Mouse (Mus musculus) thymus, adult 2 months (tissue): ENCODE data around the gene Kif23. TPM values are rescaled to one million over a fixed set of nuclear protein-coding genes. Genes with fewer than 3 reads are reported as not detected.

Experiments
- DNase-seq: peaks from one replicate; pipeline ENCODE4 v3.0.0; 2021
- H3K27ac ChIP-seq: fragments of 200-500 bp; 2 replicates; pipeline ENCODE4 v1.5.1; 2012; ENCODE audit warnings: low read length, control low read depth; ENCODE audit not compliant: control insufficient read depth, insufficient read depth
- H3K27me3 ChIP-seq: fragments of 200-500 bp; 2 replicates; pipeline ENCODE4 v1.6.1; 2012; ENCODE audit warnings: mild to moderate bottlenecking, low read length, moderate library complexity, mixed read lengths; ENCODE audit not compliant: control insufficient read depth, insufficient read depth
- H3K36me3 ChIP-seq: fragments of 200-500 bp; 2 replicates; pipeline ENCODE4 v1.6.1; 2012; ENCODE audit warnings: mild to moderate bottlenecking, low read length, moderate library complexity; ENCODE audit not compliant: control insufficient read depth, insufficient read depth
- H3K4me1 ChIP-seq: fragments of 200-500 bp; replicated peaks from 2 replicates; pipeline ENCODE4 v1.6.1; 2012; ENCODE audit warnings: low read length; ENCODE audit not compliant: control insufficient read depth, insufficient read depth
- H3K4me3 ChIP-seq: fragments of 200-500 bp; 2 replicates; pipeline ENCODE4 v1.5.1; 2012; ENCODE audit warnings: mild to moderate bottlenecking, low read length, control low read depth, moderate library complexity; ENCODE audit not compliant: control insufficient read depth, insufficient read depth
- CTCF ChIP-seq: fragments of 200-500 bp; IDR thresholded peaks from 2 replicates; pipeline ENCODE4 v1.5.1; 2012; ENCODE audit warnings: mild to moderate bottlenecking, control low read depth, low read length, moderate library complexity, borderline replicate concordance; ENCODE audit not compliant: control insufficient read depth, poor library complexity, insufficient read depth; ENCODE audit errors: extremely low read depth
- POLR2A ChIP-seq: fragments of 200-500 bp; IDR thresholded peaks from 2 replicates; pipeline ENCODE4 v1.6.1; 2012; ENCODE audit warnings: mild to moderate bottlenecking, low read length, control low read depth, moderate library complexity; ENCODE audit not compliant: control insufficient read depth, poor library complexity, insufficient read depth; ENCODE audit errors: extremely low read depth
- WGBS: fragments of 180-500 bp; shearing (Covaris S2); methylation state at CpG from one replicate; pipeline ENCODE4 v1.1.7; 2018; 5-methylcytosine and 5-hydroxymethylcytosine counted together
- polyA plus RNA-seq: library from polyadenylated mRNA; depleted of rRNA; stranded (reverse); fragments of >200 nt; gene quantifications from 2 replicates; pipeline ENCODE4 v1.2.3, GENCODE M21; 2012; rRNA removed

Kif23 gene
- 28.4 and 33.1 TPM in 2 replicates for polyA plus RNA-seq

DNA sequence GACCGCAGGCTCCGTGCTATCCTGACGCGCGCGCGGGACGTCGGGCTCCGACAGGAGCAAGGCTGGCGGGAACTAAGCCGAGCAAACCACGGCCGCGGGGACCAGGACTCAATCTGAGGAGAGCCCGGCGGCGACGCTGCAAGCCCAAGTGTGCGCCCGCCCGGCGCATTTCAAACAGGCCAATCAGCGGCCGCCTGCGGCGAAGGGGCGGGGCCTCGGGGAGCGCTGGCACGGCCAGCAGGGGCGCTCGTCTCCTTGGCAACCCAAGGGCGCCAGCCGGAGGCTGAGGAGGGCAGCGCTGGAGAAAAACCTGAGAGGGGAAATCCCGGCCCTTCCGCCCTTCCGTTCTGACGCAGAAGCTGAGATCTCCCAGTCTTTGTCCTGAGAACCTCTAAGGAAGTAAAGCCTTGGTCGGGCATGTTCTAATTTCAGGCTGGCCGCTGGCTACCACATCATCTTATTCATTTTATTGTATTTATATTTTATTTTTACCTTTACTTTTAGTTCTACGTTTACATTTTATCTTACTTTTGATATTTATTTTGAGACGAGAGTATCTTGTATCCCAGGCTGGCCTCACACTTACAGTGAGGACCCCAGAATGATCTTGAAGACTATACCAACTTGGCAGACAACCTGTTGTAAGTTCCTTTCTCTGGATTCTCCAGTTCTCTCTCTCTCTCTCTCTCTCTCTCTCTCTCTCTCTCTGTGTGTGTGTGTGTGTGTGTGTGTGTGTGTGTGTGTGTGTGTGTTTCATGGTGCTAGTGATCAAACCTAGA lies at the start of gene Kif23:
TSS of gene Kif23 (minus strand) at position 152 of the 779 bp plus-strand sequence.
- Histone ChIP-seq H3K4me1 (peaks cover 3% of the 10 kb centered on the region), H3K4me3 (peak within 1 kb of the TSS; percentile 65), H3K27me3 (no peaks in the 10 kb centered on the region), H3K27ac (no peak within 1 kb of the TSS), H3K36me3 (peaks cover 8% of the 10 kb centered on the region; the same call in 1 of the 2 replicates)
- DNase-seq = peak; percentile 99
- WGBS = under 1% methylated on average over 44 of the region's 44 CpGs
- TF ChIP-seq POLR2A = peak; percentile 64; the same call in 1 of the 2 replicates
- TF ChIP-seq CTCF = peak; percentile 87; the same call in 1 of the 2 replicates

DNA sequence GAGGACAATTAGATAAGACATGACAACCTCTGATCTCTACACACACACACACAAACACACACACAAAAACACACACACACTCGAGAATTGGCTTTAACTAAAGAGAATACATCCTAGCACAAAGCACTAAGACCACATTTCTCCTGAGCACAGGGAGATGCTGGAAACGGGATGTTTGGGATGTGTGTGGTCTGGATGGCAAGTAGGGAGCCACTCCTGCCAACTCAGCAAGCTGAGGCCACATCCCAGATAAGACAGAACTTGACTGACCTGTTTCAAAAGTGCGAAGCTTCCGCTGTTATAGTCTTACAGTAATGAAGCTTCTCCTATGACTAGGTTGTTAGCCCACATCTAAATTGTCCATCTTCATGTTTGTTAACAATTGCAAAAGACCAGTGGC lies 44.6 kb upstream of the Kif23 start:
- no peak for DNase-seq
- no peak overlapping the region for H3K4me3 ChIP-seq
- peaks cover 1% of the 10 kb centered on the region for H3K4me1 ChIP-seq
- no peaks in the 10 kb centered on the region for H3K27me3 ChIP-seq
- 87% methylated on average over 4 of the region's 4 CpGs for WGBS
- H3K36me3 ChIP-seq = no peaks in the 10 kb centered on the region
- TF ChIP-seq POLR2A = no peak
- TF ChIP-seq CTCF = no peak
- H3K27ac ChIP-seq = no peak overlapping the region

DNA sequence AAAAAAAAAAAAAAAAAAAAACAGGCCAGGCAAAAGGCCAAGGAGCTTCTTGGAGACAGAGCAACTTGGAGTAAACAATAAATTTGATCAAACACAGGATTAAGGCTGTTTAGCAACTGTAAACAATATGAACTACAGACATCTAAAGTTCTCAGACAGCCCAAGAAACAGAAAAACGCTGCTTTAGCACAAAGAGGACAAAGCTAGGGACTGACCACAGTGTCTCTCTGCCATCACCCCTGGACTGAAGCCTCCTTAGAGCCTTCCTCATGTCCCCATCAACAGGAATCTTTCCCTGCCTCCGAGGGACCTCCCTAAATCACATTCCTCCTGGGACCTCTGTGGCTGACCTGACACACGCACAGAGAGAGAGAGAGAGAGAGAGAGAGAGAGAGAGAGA lies 44.2 kb upstream of the Kif23 start:
- H3K4me1 ChIP-seq = peaks cover 6% of the 10 kb centered on the region
- H3K27ac ChIP-seq = no peak overlapping the region
- H3K36me3 ChIP-seq = no peaks in the 10 kb centered on the region
- TF ChIP-seq CTCF = no peak
- TF ChIP-seq POLR2A = no peak
- no peak for DNase-seq
- H3K4me3 ChIP-seq = no peak overlapping the region
- WGBS = 91% methylated on average over 3 of the region's 3 CpGs
- no peaks in the 10 kb centered on the region for H3K27me3 ChIP-seq

DNA sequence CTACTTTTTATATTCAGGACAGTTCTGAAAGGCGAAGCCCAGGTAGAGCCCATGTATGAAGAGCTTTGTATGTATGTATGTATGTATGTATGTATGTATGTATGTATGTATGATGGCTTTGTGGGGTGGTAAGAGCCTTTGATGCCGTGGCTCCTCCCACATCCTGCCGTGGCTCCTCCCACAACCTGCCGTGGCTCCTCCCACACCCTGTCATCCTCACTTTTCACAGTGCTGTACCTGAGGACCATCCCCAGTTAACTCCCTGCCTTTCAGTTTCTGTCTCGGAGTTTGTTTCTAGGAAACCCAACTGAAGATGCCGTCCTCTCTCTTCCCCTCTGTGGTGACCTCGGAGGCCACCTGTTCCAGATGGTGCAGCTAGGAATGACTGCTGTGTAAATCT lies 39.5 kb upstream of the Kif23 start:
- peak; percentile 35 for DNase-seq
- Histone ChIP-seq H3K27me3 (no peaks in the 10 kb centered on the region), H3K4me1 (peaks cover 27% of the 10 kb centered on the region), H3K4me3 (no peak overlapping the region), H3K27ac (no peak overlapping the region), H3K36me3 (no peaks in the 10 kb centered on the region)
- no peak for TF ChIP-seq POLR2A
- no peak for TF ChIP-seq CTCF
- WGBS = 25% methylated on average over 7 of the region's 7 CpGs

DNA sequence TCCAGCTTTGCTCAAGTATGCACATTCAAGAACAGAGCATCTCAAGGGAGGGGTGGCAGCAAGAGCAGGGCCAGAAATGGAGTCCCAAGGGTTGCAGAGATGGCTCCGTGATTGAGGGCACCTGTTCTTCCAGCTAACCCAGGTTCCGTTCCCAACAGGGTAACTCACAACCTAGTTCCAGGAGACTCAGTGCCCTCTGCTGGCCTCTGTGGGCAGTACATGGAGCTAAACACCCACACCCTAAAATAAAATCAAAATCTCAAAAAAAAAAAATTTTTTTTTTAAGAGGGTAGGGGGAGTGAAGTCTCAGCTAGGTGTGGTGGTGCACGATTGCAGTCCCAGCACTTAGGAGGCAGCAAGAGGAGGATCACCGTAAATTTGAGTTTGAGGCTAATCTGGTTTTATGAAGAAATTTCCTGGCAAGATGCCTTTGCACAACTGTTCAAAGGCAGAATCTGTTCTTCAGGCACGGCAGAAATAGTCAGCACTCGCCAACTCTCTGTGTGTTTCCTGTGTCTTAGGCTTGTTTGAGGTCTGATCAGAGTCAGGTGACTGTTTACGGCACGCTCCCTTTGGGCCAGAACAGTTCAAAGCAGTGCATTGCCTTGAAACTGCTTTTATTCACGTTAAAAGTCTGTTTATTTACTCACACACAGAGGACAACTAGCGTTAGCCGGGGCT lies 38.7 kb upstream of the Kif23 start:
- peaks cover 27% of the 10 kb centered on the region for H3K4me1 ChIP-seq
- WGBS = 7% methylated on average over 11 of the region's 11 CpGs
- H3K4me3 ChIP-seq = no peak overlapping the region
- H3K36me3 ChIP-seq = no peaks in the 10 kb centered on the region
- 0 out of 2 replicates have a peak overlapping the region, but pooled peaks have one; percentile 21 for H3K27ac ChIP-seq
- no peaks in the 10 kb centered on the region for H3K27me3 ChIP-seq
- DNase-seq = peak; percentile 72
- TF ChIP-seq CTCF (peak; percentile 45; the same call in 1 of the 2 replicates), POLR2A (no peak)

DNA sequence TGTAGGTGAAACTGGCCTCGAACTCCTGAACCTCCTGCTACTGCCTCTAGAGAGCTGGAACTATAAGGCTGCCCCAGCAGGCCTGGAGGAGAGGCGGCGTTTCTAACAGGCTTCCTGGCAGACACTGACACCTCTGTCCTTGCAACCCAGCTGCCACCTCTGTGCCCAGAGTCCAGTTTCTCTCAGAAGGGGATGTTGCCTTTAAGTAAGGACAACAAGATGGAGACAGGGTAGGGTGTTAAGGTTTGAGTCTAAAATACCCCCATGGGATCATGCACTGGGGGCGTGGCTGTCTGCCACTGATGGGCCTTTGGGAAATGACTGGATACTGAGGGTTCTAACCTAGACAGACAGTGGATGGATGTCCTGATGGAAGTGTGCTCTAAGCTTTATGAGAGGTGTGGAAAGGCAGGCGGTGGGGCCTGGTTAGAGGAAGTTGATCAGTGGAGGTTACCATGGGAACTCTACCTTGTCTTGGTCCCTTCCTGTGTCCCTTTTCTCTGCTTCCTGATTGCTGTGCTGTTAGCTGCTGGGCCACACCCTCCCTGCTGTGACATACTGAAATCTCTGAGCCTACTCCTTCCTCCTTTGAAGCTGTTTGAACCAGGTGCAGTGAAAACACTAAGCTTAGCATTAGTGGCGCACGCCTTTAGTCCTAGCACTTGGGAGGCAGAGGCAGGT lies 36.5 kb upstream of the Kif23 start:
- Histone ChIP-seq H3K27me3 (no peaks in the 10 kb centered on the region), H3K4me1 (peaks cover 27% of the 10 kb centered on the region), H3K27ac (no peak overlapping the region; the same call in 1 of the 2 replicates), H3K4me3 (no peak overlapping the region), H3K36me3 (no peaks in the 10 kb centered on the region)
- TF ChIP-seq CTCF (no peak), POLR2A (no peak)
- peak; percentile 45 for DNase-seq
- 62% methylated on average over 7 of the region's 7 CpGs for WGBS
